Mouse (Mus musculus) spleen, adult 2 months (tissue): ENCODE measurements around the gene Gpr156.

Experiments used
- CTCF ChIP-seq: fragments of 200-500 bp; IDR thresholded peaks from 2 replicates; pipeline ENCODE4 v1.5.1; 2011; ENCODE audit warnings: mild to moderate bottlenecking, inconsistent platforms; ENCODE audit not compliant: insufficient read depth, insufficient read length, insufficient replicate concordance; ENCODE audit errors: extremely low read depth
- POLR2A ChIP-seq: fragments of 200-500 bp; IDR thresholded peaks from 2 replicates; pipeline ENCODE4 v1.6.1; 2011; ENCODE audit warnings: low read depth, low read length, inconsistent platforms

DNA sequence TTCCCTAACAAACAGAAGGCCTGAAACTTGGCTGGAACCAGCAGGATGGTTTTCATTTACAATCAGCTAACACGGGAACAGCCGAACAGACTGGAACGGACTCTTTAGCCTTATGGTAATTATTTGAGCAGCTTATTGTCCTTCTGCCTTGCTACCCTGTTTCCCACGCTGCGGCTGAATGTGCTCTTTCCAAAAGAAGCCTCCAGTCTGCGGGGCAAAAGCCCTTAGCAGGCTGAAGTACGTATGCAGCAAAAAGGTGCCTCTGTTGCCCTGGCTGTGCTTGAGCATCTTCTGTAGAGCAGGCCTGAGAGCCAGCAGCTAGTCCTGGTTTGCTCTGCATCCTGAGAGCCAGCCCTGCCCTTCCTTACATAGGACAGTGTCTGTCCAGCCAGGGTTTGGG, 83.9 kb downstream of the Gpr156 start:
- no peak for TF ChIP-seq POLR2A
- no peak for TF ChIP-seq CTCF
